Mouse (Mus musculus) kidney, adult 2 months (tissue): ENCODE measurements at regions not wholly inside any gene's neighbourhood (a gene's known extent, or its start where the extent isn't known, plus 50 kb on each side); places are given as distances from the start of the nearest gene placed in this dataset.

Source experiments
- CTCF ChIP-seq: fragments of 200-500 bp; conservative IDR thresholded peaks from 2 replicates; pipeline ENCODE4 v1.5.1; 2011; ENCODE audit warnings: low read depth, mild to moderate bottlenecking, control low read depth, low read length, moderate library complexity, mixed read lengths; ENCODE audit not compliant: insufficient read depth, insufficient read length
- POLR2A ChIP-seq: fragments of 200-500 bp; IDR thresholded peaks from one replicate; pipeline ENCODE4 v1.6.1; 2011; ENCODE audit warnings: low read depth, low read length, control low read depth

GRCm38 (mm10) chr3:66584101-66584500, 287.5 kb upstream of the Veph1 start:
- no peak for TF ChIP-seq CTCF
- TF ChIP-seq POLR2A = no peak
